Mouse (Mus musculus) midbrain, embryonic 13.5 days (tissue): ENCODE measurements at regions not wholly inside any gene's neighbourhood (a gene's known extent, or its start where the extent isn't known, plus 50 kb on each side); places are given as distances from the start of the nearest gene placed in this dataset.

Experiments
- ATAC-seq: fragments of 200-750 bp; cut with Nextera tagmentation; 2 replicates; pipeline ENCODE4 v1.8.0; 2017; ENCODE audit warnings: mild to moderate bottlenecking, moderate TSS enrichment, moderate library complexity
- H3K27ac ChIP-seq: fragments of 300-500 bp; sonication (generic); 2 replicates; pipeline ENCODE4 v1.5.1; 2015; ENCODE audit warnings: inconsistent platforms, mild to moderate bottlenecking, moderate library complexity
- H3K27me3 ChIP-seq: fragments of 300-500 bp; sonication (generic); 2 replicates; pipeline ENCODE4 v1.6.1; 2015; ENCODE audit warnings: mild to moderate bottlenecking, inconsistent platforms
- H3K36me3 ChIP-seq: fragments of 300-500 bp; sonication (generic); 2 replicates; pipeline ENCODE4 v1.6.1; 2015; ENCODE audit warnings: mild to moderate bottlenecking, inconsistent platforms
- H3K4me1 ChIP-seq: fragments of 300-500 bp; sonication (generic); replicated peaks from 2 replicates; pipeline ENCODE4 v1.6.1; 2015; ENCODE audit warnings: inconsistent platforms
- H3K4me2 ChIP-seq: fragments of 300-500 bp; sonication (generic); replicated peaks from 2 replicates; pipeline ENCODE4 v1.6.1; 2015; ENCODE audit warnings: moderate library complexity, mild to moderate bottlenecking, inconsistent platforms
- H3K4me3 ChIP-seq: fragments of 300-500 bp; sonication (generic); replicated peaks from 2 replicates; pipeline ENCODE4 v1.5.1; 2015; ENCODE audit warnings: mild to moderate bottlenecking, inconsistent platforms
- H3K9ac ChIP-seq: fragments of 300-500 bp; sonication (generic); replicated peaks from 2 replicates; pipeline ENCODE4 v1.6.1; 2015; ENCODE audit warnings: mild to moderate bottlenecking, inconsistent platforms
- H3K9me3 ChIP-seq: fragments of 300-500 bp; sonication (generic); 2 replicates; pipeline ENCODE4 v1.6.1; 2016; ENCODE audit warnings: mild to moderate bottlenecking, inconsistent platforms
- WGBS: fragments of 180-500 bp; shearing (Covaris S2); methylation state at CpG from one replicate; pipeline ENCODE4 v1.1.7; 2015; 5-methylcytosine and 5-hydroxymethylcytosine counted together

DNA sequence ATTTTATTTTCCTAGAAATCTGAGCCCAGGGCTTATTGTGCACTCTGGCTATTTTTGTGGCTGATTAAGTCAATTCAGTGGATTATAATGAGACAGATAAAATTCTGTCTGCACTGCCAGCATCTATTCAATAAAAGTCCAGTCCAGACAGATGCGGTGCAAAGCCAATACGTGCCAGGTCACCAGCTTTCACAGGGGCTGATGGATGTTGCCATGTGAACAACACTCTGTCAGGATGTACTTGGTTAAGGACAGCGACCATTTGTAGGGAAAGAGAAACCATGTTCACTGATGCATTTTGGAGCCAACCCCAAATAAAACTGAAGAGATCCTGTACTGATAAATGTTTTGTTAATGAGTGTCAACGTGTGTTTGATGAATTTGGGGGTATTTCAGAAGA is 285.0 kb upstream of the Gnpda2 start:
- no peaks in the 10 kb centered on the region for H3K9me3 ChIP-seq
- no peak overlapping the region for H3K4me2 ChIP-seq
- H3K4me3 ChIP-seq: no peak overlapping the region
- WGBS: 67% methylated on average over 4 of the region's 4 CpGs
- no peaks in the 10 kb centered on the region for H3K4me1 ChIP-seq
- no peaks in the 10 kb centered on the region for H3K36me3 ChIP-seq
- no peaks in the 10 kb centered on the region for H3K27me3 ChIP-seq
- no peak overlapping the region for H3K9ac ChIP-seq
- H3K27ac ChIP-seq: no peak overlapping the region
- ATAC-seq: no peak

DNA sequence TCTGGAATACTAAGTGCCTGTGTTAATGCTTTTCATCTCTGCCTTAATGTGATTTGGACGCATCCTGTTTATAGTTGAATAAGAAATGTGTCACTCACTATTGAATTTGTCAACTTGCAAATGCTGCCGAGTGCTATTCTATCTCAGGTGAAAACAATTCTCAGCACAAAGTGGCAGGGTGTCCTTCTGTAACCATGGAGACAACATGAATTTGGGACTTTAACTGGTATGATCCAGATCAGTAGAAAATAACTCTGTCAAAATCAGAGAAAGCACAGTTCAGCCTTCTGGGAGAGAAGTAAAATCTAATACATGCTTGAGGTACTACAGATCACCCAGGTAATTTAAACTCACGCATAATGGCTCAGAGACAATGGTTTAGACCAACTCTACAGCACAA is 270.9 kb upstream of the Gnpda2 start:
- Histone ChIP-seq H3K36me3 (no peaks in the 10 kb centered on the region), H3K27me3 (no peaks in the 10 kb centered on the region), H3K9me3 (no peaks in the 10 kb centered on the region), H3K4me2 (no peak overlapping the region), H3K4me3 (no peak overlapping the region), H3K27ac (no peak overlapping the region), H3K4me1 (0 out of 2 replicates have a peak, but pooled peaks cover 2% of the 10 kb centered on the region), H3K9ac (no peak overlapping the region)
- WGBS: 67% methylated on average over 3 of the region's 3 CpGs
- ATAC-seq: no peak

DNA sequence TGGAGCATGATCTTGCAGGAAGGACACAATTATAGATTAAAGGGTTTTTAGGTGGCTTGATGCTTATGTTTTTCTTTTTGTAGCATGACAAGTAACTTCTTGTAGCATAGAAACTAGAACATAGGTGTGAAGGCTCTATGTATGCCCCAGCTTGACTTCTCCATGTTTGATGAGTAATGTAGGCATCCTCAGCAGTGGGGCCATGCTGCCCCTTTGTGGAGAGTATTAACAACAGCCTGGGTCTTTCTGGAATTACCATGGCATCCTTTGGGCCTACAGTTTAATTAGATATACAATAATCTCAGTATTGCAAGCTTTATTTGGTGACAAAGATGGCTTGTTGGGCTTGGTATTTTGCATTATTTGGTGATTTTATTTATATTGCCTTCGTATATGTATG is 252.7 kb upstream of the Gnpda2 start:
- H3K4me2 ChIP-seq: no peak overlapping the region
- 59% methylated on average over 1 of the region's 1 CpGs for WGBS
- H3K9me3 ChIP-seq: no peaks in the 10 kb centered on the region

DNA sequence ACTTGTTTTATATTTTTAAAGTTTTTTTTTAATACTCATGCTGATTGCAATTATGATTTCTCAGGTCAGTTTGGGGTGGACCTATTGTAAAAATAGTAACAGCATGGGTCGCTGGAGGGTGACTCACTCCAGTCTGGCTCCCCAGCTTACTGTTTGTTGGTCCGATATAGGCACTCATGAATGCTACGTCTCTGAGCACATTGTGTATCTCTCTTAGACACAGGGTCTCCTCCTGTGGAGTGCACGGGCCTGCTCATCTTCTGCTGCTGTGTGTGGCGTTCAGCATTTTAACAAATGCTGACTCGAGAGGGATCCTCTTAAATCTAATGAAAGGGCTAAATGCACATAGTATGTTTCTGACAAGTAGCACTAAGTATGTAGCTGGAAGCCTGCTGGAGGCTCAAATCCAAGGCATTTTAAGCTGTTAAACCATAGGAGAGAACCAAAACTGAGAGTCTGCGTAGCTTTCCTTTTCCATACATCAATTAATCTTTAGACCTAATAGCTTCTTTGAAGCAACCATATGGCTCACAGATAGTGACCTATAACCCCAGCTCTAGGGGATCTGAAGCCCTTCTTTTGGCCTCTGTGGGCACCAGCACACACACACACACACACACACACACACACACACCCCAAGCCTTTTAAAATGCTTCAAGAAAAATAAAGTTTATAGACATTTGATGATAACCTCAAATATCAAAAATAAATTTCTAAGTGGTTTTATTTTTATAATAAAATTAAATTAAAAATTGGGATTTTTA is 246.0 kb upstream of the Gnpda2 start:
- no peak overlapping the region for H3K4me3 ChIP-seq
- H3K27ac ChIP-seq: peak overlapping the region; percentile 35; the same call in 1 of the 2 replicates
- 51% methylated on average over 7 of the region's 7 CpGs for WGBS
- H3K4me2 ChIP-seq: no peak overlapping the region
- no peaks in the 10 kb centered on the region for H3K9me3 ChIP-seq
- peaks cover 14% of the 10 kb centered on the region; the same call in 1 of the 2 replicates for H3K4me1 ChIP-seq
- ATAC-seq: 0 out of 2 replicates have a peak, but pooled peaks have one; percentile 63
- no peaks in the 10 kb centered on the region for H3K36me3 ChIP-seq
- no peak overlapping the region for H3K9ac ChIP-seq
- H3K27me3 ChIP-seq: no peaks in the 10 kb centered on the region

More for the DNA sequence above, 252.7 kb upstream of the Gnpda2 start:
- no peak overlapping the region for H3K27ac ChIP-seq
- no peak overlapping the region for H3K4me3 ChIP-seq
- no peaks in the 10 kb centered on the region for H3K27me3 ChIP-seq
- no peak overlapping the region for H3K9ac ChIP-seq
- H3K36me3 ChIP-seq: no peaks in the 10 kb centered on the region
- no peak for ATAC-seq
- H3K4me1 ChIP-seq: no peaks in the 10 kb centered on the region

DNA sequence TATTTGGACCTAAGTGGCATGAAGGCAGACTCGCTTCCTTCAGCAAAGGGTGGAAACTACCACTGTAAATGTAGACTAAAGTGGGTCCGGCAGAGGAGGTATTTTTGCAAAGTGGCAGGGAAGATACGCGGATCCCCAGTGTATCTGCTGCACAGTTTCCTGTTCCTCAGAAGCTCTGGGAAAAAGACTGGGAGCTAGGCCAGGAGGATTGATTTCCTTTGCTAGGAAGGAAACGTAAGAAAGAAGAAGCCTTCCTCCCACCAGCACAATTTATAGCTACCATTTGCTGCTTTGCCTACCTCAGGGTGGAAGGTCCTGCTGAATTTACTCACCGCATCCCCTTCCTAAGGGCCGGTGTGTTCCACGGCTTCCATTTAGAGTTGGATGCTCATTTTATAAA is 244.2 kb upstream of the Gnpda2 start:
- H3K4me2 ChIP-seq: no peak overlapping the region
- H3K27ac ChIP-seq: no peak overlapping the region
- H3K4me1 ChIP-seq: peaks cover 14% of the 10 kb centered on the region; the same call in 1 of the 2 replicates
- no peaks in the 10 kb centered on the region for H3K9me3 ChIP-seq
- ATAC-seq: no peak
- WGBS: 85% methylated on average over 8 of the region's 8 CpGs
- no peak overlapping the region for H3K9ac ChIP-seq
- H3K27me3 ChIP-seq: no peaks in the 10 kb centered on the region
- H3K36me3 ChIP-seq: no peaks in the 10 kb centered on the region
- no peak overlapping the region for H3K4me3 ChIP-seq

DNA sequence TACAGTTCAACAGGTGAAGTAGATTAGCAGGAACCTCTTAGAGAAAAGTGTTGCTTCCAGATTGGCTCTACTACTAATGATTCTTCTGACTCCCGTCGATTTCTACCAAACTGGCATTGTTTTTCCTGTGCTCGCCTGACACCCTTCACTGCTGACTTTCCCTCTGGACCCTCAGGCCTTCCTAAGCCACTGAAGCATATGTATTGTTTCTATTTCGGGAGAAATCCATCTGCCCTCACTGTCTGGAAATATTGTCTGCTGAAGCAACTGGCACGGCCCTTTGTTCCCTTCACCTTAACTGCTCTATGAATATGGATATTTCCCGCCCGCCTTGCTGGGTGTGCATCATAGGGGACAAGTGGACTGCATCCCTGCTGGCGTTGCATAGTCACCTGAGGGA is 243.0 kb upstream of the Gnpda2 start:
- Histone ChIP-seq H3K4me2 (no peak overlapping the region), H3K4me1 (peaks cover 14% of the 10 kb centered on the region; the same call in 1 of the 2 replicates), H3K4me3 (no peak overlapping the region), H3K9me3 (no peaks in the 10 kb centered on the region), H3K9ac (no peak overlapping the region), H3K27ac (peak overlapping the region; percentile 25; the same call in 1 of the 2 replicates), H3K27me3 (no peaks in the 10 kb centered on the region), H3K36me3 (no peaks in the 10 kb centered on the region)
- 0 out of 2 replicates have a peak, but pooled peaks have one; percentile 24 for ATAC-seq
- 61% methylated on average over 8 of the region's 8 CpGs for WGBS

DNA sequence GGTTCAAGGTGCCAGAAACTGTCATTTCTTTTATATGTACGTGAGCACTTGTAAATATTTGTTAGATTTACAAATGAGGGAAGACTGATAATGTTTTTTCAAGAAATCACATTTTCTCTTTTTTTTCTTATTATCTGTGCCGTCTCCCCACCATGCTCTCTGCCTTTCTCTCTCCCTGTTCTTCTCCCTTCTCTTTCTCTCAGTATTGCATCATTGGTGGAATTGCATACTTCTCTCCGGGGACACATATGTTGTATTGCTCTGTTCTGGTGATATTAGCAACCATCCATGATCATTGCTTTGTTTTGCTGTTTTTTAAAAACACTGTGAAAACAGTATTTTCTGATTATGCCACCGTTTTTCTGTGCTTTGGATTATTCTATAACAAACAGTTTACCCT is 225.6 kb upstream of the Gnpda2 start:
- WGBS: 70% methylated on average over 4 of the region's 4 CpGs
- Histone ChIP-seq H3K27ac (no peak overlapping the region), H3K4me3 (no peak overlapping the region), H3K4me2 (no peak overlapping the region), H3K9me3 (no peaks in the 10 kb centered on the region), H3K9ac (no peak overlapping the region), H3K27me3 (no peaks in the 10 kb centered on the region), H3K4me1 (peaks cover 10% of the 10 kb centered on the region), H3K36me3 (no peaks in the 10 kb centered on the region)
- no peak for ATAC-seq

DNA sequence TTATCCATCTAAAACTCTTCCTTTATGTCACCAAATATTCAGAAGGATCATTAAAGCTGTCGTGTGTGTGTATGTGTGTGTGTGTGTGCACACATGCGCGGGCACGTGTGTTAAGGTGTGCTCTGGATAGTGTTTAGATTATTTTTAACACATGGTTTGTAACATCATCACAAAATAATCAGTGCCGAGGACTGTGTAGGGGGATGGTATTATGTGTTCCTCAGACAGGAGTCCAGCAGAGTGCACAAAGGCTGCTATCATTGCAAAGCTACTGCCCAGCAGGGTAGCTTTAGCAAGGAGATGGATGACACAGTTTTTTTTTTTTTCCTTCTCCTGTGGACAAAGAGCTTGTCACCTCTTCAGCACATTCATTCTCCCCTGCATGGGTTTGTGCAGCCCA is 224.9 kb upstream of the Gnpda2 start:
- no peak overlapping the region for H3K4me3 ChIP-seq
- WGBS: 64% methylated on average over 5 of the region's 5 CpGs
- H3K9me3 ChIP-seq: no peaks in the 10 kb centered on the region
- H3K9ac ChIP-seq: no peak overlapping the region
- no peak overlapping the region for H3K4me2 ChIP-seq
- H3K4me1 ChIP-seq: peaks cover 10% of the 10 kb centered on the region
- no peak overlapping the region for H3K27ac ChIP-seq
- H3K27me3 ChIP-seq: no peaks in the 10 kb centered on the region
- no peaks in the 10 kb centered on the region for H3K36me3 ChIP-seq
- ATAC-seq: peak; percentile 67

DNA sequence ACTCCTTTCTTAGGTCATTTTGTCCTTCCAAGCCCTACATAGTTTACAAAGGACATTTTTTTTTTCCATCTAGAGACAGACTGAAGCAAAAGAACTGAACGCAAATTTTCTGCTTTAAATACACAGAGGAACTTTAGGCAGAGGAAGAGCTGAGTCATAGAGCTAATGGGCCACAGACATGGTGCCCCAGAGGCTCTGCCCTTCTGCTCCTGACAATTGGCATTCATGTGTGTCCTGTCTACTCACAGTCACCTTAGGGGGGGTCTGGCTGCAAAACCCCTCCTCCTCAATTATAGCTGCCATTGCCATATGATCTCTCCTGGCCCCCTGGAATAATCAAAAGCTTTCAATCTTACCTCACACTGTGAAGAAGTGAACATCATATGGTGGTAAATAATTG is 223.2 kb upstream of the Gnpda2 start:
- Histone ChIP-seq H3K36me3 (no peaks in the 10 kb centered on the region), H3K9ac (no peak overlapping the region), H3K9me3 (no peaks in the 10 kb centered on the region), H3K27me3 (no peaks in the 10 kb centered on the region), H3K27ac (no peak overlapping the region), H3K4me1 (peaks cover 10% of the 10 kb centered on the region), H3K4me3 (no peak overlapping the region), H3K4me2 (no peak overlapping the region)
- no peak for ATAC-seq
- WGBS: 16% methylated on average over 1 of the region's 1 CpGs

DNA sequence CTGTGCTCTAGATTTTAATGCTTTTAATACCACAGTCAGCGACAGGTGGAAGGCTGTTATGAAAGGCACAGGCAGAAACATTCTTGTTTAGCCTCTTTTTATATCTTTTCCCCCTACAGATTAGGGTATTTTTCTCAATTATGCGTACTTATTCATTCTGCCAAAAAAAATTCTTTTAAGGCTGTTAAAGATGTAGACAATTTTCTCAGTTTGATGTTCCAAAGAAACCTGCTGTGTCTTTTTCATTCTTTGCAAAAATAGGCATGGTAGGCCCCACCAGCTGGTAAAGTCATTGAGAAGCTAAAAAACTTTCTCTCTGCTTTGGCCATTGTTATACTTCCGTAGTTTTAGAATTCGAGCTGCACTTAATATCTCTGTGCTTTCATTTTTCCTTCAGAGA is 210.5 kb upstream of the Gnpda2 start:
- no peak overlapping the region for H3K4me2 ChIP-seq
- H3K9me3 ChIP-seq: no peaks in the 10 kb centered on the region
- no peaks in the 10 kb centered on the region for H3K27me3 ChIP-seq
- no peak overlapping the region for H3K9ac ChIP-seq
- ATAC-seq: no peak
- no peaks in the 10 kb centered on the region for H3K36me3 ChIP-seq
- no peak overlapping the region for H3K27ac ChIP-seq
- H3K4me3 ChIP-seq: no peak overlapping the region
- H3K4me1 ChIP-seq: no peaks in the 10 kb centered on the region
- 54% methylated on average over 4 of the region's 4 CpGs for WGBS

DNA sequence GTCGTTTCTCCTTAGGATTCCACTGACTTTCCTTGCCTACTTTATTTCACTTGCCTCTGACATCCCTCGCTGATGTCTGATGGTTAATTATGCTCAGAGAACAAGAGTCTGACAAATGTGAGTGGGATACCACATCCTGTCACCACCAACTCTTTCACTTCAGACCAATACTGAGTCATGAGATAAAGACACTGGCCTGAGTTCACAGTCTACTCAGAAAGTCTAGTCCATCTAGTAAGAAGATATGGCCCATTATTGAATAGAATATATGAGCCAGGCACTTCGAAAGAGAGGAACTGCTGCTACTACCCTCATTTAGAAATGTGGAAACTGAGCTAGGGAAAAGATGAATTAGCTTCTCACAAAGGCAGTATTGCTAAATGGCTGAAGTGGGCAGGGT is 210.0 kb upstream of the Gnpda2 start:
- WGBS: 92% methylated on average over 3 of the region's 3 CpGs

DNA sequence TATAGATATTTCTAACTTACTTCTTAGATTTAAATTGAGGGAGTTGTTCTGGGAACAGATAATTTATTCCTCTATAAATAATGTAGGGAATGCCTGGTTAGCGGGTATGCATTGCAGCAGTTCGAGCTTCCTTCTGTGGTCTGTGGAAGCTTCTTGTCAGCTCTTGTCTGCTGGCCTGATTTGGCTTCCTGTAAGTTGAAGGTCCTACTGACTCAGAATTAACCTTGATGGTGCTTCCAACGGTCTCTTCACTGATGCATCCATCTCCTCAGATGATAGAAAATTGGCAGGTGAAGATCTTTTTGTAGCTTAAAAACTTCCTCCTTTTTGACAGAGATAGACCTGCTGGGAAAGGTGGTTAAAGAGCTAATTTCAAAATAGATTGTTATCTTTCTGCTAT is 203.2 kb upstream of the Gnpda2 start:
- WGBS: 74% methylated on average over 3 of the region's 3 CpGs
- no peaks in the 10 kb centered on the region for H3K4me1 ChIP-seq
- H3K27me3 ChIP-seq: no peaks in the 10 kb centered on the region
- ATAC-seq: no peak
- no peak overlapping the region for H3K27ac ChIP-seq
- no peaks in the 10 kb centered on the region for H3K9me3 ChIP-seq
- H3K9ac ChIP-seq: no peak overlapping the region
- no peak overlapping the region for H3K4me3 ChIP-seq
- H3K4me2 ChIP-seq: no peak overlapping the region
- no peaks in the 10 kb centered on the region for H3K36me3 ChIP-seq

More for the DNA sequence above, 210.0 kb upstream of the Gnpda2 start:
- Histone ChIP-seq H3K4me3 (no peak overlapping the region), H3K36me3 (no peaks in the 10 kb centered on the region), H3K9me3 (no peaks in the 10 kb centered on the region), H3K4me2 (no peak overlapping the region), H3K4me1 (no peaks in the 10 kb centered on the region), H3K27me3 (no peaks in the 10 kb centered on the region), H3K9ac (no peak overlapping the region), H3K27ac (no peak overlapping the region)
- ATAC-seq: no peak

DNA sequence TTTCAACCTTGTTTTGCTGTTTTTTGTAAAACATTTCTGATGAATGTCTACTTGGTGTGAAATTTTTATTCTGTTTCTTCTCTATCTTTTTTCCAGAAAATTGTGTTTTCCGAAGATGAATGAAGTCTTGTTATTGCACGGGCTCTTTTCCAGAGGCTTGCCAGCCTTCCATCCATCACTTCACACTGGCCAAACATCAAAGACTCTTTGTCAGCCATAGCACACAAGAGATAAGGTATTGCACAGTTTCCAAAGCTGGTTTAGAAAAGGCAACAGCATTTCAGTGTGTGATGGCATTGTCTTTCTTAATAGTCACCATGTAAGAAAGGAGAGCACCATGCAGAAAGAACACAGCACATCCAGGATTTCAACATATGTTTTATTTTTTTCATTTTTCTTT is 202.5 kb upstream of the Gnpda2 start:
- H3K9me3 ChIP-seq: no peaks in the 10 kb centered on the region
- no peak for ATAC-seq
- H3K27me3 ChIP-seq: no peaks in the 10 kb centered on the region
- H3K4me3 ChIP-seq: no peak overlapping the region
- no peak overlapping the region for H3K9ac ChIP-seq
- H3K4me1 ChIP-seq: no peaks in the 10 kb centered on the region
- WGBS: 90% methylated on average over 2 of the region's 2 CpGs
- H3K4me2 ChIP-seq: no peak overlapping the region
- no peak overlapping the region for H3K27ac ChIP-seq
- H3K36me3 ChIP-seq: no peaks in the 10 kb centered on the region
